Mouse (Mus musculus): ENCODE results near the gene Nebl.

The Nebl gene

DNA sequence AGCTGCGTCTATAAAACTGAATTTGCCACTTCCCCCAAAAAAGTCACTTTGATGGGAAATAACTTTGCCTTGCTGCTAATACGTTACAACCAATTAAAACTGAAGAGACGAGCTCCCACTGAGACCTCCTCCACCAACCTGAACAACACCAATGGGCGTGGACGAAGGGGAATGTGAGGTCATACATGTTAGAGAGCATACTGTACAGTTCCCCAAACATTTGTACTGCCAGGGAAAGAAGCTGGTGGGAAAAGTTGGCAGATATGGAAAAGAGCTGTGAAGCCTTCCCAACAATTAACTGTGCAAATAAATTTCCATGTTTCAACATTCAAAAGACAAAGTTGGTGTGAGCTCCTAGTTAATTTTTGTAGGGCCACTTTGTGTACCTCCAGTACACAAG, 25.3 kb downstream of the Nebl start:
- no peak for DNase-seq (ENCODE audit: extremely low spot score)

DNA sequence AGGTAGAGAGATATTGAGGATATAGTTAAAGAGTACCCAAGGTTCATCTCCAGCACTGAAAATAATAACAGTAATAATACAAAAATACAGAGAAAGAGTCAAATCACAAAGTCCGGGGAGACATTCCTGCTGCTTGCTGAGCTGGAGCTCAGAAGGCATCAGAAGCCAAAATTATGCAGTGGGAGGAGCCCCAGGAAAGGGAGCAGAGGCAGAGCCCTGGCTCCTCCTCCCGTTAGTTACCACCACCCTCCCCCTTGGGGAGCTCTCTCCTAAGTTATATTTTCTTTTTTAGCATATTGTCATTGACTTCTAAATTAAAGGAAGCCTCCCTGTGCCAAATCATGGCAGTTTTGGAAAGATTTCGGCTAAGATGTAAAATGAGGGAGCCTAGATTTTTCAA, 25.8 kb downstream of the Nebl start:
- no peak for DNase-seq (ENCODE audit: extremely low spot score)

DNA sequence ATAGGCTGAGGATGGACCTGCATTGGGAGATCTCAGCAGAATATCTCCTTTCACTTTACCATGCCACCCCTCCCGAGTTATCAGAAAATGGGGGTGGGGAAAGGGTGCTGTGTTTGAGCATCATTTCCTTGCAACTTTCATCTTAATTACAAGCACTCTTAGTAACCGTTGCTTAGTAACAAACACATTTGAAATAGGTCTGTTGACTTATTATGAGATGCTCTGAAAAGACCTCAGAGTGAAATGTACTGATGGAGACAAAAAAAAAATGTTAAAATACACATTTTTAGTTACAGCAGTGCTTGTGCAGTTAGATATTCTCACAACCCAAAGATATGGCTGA, 28.1 kb downstream of the Nebl start:
- DNase-seq (ENCODE audit: extremely low spot score), result no peak

DNA sequence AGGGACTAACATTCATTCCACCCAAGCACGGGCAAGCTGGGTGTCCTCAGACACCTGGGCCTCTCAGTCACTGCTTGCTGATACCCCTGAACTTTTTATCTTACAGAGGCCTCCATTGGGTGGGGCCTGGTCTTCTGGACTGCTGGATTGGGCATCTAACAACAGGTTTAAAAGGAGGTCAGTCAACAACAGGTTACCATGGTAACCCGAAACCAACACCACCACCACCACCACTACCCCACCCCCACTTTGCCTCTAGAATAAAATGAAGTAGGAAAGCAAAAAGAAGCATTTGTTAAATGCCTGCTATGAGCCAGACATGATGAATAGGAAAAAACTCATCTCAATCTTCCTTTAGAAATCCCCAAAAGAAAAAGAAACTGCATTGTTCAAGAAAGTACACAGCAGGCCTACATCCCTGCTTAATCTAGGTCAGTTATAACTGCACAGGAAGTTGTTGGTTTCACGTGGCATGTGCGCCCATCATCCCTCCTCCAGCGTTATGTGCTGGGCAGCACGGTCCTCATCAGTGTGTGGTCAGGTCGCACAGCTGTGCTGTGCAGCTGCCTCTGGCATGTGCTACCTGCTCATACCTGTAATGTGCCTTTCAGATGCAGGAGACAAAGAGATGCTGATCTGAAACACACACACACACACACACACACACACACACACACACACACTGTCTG, 28.6 kb downstream of the Nebl start:
- peak; percentile 17 for DNase-seq (ENCODE audit: extremely low spot score)

DNA sequence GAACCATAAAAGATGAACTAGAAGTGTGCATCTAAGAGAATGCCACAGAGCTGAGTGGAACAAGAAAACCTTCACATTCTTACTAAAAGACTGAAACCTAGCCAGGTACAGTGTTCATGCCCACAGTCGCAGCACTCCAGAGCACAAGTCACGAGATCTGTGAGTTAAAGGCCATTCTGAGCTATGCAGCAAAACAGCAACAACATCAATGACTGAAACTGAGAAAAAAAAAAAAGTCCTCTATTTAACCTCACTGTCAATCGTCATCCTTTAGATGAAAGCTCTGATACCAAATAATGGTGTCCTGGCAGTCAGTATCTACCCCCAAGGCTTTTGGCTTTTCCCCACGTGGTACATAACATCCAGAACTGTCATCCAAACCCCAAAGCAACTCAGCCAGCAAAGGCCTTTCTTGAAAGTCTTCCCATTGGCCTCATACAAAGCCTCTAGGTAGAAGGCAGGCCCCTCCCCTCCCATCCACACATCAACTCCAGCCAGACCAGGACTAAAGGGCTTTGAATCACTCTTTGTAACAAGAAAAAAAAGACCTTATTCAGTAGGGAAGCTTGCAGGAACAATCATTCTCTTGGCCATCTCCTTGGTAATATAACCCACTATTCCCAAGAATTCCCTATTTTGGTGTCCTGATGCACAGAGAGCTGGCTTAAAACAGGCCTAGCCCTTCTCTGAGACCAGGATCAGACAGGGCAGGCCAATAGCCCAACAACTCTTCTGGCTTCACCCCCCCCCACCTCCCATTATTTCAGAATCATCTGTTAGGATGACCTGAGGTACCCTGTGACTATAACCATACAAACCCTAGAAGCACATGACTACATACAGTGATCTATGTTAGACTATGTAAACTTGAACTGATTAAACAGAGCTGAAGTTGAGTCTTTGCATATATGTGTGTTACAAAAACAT, 32.8 kb downstream of the Nebl start:
- peak; percentile 32 for DNase-seq (ENCODE audit: extremely low spot score)

DNA sequence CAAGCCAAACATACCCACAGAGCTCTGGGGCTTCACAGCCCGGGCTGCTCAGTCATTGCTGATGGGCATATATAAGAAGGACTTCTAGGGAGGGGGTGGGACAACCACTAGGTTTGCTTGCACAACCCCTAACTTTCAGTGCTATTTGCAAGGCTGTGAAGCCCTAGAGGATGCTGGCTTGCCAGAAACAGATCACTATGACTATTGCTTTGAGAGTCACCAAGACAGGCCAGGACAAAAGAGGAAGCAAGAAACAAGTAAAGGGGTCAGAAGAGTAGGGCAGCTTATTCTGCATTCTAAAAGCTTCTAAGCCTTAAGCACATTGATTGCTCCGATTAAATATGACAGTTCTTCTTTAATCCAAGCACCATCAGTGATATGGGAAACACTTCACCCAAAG, 38.3 kb downstream of the Nebl start:
- no peak for DNase-seq (ENCODE audit: extremely low spot score)

DNA sequence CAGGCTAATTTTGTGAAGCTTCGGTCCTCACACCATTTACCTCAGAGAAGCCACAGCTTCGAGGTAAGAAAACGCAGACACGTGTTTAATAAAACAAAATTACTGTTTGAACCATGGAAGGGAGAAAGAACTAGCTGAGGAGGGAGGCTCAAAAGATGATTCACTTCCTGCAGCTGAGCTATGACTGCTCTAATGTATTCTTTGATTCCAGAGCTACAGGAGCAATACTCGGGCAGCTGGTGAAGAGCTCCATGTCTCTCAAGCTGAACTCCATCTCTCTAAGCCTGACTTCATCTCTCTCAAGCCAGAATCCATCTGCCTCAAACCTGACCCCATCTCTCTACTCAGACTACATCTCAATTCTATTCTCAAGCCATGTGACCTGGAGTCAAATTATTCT, 41.0 kb downstream of the Nebl start:
- DNase-seq (ENCODE audit: extremely low spot score), result no peak

DNA sequence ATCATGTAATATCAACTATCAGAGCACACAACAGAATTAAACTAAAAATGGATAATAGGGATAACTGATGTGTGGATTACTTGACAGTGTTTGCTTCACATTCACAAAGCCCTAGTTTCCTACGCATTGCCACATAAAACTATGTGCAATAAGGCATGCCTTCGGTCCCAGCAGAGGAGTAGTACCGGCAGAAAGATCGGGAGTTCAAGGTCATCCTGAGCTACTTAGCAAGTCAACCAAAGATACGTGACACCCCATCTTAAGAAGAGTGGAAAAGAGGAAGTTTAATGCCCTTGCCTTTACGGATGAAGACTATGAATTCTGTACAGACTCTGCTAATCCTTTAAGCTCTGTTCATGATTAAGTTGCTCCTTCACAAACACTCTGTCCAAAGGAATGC, 44.1 kb downstream of the Nebl start:
- DNase-seq (ENCODE audit: extremely low spot score), result no peak

DNA sequence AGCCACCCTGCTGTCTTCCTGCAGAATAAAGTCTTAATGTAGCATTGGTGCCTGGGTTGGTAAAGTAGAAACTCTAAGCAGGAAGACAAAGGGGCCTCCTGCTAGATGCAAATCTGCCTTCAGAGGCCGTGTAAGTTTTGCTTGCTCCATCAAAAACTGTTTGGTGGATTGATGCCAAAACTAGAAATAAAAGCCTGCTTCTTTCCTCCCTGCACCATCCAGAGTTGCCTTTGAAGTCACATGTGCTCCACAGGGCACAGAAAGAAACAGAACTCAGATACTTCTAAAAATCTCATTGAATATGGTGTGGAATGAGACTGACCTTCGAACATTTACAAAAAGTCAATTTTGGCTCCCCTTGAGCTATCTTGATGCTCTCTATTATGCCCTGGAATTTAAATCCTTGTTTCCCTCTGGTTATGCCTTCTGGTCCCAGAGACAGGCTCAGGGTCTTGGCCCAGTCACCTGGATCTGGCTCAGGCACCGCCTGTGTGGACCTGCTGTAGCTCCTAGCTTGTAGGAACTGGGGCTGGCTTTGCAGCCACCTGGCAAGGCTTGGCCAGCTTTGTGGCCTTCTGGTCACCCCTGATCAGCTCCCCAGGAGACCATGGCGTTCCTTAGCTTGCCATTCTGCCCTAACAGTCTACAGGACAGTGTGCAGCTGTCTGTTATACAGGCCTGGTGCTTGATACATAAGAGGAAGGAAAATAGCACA, 47.8 kb downstream of the Nebl start:
- DNase-seq (ENCODE audit: extremely low spot score), result no peak

DNA sequence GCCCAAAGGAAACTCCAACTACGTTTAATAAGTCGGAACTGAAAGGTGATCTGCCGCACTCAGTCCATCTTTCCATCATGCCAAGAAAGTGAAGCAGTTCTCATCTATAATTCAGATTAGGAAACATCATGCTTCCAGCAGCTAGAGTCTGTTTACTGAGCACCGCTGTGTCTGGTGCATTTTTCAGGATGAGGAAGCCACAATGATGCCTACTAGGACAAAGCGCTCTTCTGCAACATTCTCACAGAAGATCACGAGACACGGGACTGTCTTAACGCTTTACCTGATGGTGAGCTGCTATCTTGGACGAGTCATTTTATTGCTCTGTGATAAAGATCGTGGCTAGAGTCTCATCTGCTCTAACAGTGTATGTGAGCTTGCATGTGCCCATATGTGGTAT, 59.1 kb downstream of the Nebl start:
- no peak for DNase-seq (ENCODE audit: extremely low spot score)

DNA sequence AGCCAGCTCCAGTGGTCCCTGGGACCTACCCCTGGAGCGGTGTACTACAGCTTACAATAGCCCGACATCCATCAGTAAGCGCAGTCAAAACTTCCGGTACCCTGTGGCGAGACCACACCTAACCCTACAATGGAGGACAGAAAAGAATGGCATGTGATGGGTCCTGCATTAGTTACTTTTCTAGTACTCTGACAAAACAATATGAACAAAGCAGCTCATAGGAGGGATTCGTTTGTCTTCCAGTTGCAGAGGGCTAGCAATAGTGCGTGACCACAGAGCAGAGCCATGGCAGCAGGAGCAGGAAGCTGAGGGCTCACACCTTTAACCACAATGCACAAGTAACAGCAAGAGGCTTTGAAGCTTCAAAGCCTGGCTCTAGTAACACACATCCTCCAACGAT, 59.7 kb downstream of the Nebl start:
- DNase-seq (ENCODE audit: extremely low spot score), result no peak

DNA sequence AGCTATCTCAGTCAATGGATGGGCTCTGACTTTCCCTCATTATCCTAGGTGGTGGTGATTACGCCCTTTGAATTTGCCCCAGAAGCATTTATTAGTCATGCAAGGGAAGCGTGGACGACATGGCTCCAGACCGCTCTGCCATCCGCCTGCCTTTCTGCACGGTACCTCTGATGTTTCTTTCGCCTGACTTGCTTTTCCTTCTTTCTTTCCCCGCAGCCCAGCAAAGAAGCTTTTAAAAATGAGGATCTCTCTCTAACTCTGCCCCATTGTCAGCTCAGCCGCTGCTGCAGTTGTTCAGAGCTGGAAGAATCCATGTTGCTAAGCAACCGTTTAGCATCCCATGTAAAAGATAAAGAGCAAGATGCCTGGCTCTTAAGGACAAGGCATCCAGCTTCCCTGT, 61.3 kb downstream of the Nebl start:
- peak; percentile 55 for DNase-seq (ENCODE audit: extremely low spot score)

DNA sequence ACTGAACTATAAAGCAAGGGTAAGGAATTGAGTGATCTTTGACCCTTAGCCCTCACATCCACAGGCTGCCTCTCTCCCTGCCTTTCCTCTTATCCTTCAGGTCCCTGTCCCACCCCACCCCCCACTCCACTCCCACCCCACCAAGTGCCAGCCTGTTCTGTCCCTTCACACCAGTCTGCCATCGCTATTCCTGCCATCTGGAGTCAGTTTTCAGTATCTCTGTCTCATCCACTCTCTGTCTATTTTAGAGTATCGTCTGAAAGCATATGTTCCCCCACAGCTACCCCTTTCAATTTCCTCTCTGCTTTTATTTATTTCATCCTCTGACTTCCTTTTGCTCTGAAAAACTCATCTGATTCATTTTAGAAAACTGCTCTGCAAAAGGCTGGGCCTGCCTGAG, 62.3 kb downstream of the Nebl start:
- DNase-seq (ENCODE audit: extremely low spot score), result no peak

DNA sequence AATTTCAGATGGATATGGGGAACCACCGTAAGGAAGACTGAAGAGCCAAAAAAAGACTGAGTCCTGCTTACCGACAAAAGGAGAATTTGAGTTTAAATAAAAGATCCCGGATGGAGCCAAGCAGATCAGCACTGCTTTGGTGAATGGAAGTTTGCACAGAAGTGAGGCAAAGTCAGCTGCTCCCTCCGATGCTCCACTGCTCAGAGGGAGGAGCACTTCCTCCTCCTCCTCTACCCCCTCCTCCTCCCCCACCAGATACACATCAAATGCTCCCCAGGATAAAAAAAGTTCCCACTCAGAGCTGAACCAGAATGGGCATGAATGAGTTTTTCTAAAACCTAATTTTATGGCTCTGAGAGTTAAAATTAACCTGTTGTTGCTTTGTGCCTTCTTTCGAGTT, 73.1 kb downstream of the Nebl start:
- DNase-seq (ENCODE audit: extremely low spot score), result no peak

DNA sequence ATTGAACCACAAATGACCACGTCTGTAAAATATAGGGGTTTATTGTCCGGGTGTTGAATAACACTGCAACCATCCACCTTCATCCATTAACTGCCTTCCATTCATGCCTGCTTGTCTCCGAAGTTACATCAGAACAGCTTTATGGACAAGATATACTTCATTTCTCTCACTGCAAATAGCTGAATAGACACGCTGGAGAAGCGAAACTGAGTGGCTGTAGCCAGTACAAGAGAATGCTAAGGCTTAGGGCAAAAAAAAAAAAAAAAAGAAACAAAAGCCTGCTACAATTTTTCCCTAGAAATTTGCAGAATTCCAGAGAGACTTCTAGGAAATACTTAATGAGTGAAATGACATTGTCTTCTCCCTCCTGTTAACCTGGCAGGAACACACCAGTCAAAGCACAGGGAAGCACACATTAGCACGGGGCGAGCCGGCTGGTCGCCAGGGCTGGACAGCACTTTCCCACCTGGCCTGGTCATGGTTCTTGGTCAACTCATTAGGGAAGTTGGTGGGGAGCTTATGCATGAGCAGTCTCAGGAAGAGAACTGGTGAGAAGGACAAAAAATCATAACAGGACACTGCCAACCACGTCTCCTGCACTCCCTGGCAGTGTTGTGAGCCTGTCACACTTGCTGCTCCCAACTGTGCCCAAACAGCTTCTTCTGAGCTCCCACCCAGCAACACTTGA, 81.0 kb downstream of the Nebl start:
- DNase-seq (ENCODE audit: extremely low spot score), result no peak

DNA sequence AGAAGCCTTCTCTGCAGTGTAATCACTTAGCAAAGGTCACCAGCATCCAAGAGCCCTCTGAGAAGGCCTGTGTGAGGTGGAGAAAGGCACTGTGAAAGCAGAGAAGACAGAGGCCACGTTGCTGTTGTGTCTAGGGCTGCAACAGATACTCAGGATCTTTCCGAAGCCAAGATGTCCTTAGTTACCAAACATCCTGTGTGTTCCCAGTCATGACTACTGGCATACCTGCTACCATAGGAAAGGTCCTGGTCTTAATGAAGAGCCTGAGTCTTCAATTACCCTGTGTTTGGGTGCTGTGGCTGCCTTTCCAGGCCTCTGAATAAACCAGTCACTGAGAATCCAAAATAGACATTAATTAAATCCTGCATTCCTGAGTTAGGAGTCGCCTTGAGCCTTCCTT, 81.5 kb downstream of the Nebl start:
- DNase-seq (ENCODE audit: extremely low spot score), result no peak

DNA sequence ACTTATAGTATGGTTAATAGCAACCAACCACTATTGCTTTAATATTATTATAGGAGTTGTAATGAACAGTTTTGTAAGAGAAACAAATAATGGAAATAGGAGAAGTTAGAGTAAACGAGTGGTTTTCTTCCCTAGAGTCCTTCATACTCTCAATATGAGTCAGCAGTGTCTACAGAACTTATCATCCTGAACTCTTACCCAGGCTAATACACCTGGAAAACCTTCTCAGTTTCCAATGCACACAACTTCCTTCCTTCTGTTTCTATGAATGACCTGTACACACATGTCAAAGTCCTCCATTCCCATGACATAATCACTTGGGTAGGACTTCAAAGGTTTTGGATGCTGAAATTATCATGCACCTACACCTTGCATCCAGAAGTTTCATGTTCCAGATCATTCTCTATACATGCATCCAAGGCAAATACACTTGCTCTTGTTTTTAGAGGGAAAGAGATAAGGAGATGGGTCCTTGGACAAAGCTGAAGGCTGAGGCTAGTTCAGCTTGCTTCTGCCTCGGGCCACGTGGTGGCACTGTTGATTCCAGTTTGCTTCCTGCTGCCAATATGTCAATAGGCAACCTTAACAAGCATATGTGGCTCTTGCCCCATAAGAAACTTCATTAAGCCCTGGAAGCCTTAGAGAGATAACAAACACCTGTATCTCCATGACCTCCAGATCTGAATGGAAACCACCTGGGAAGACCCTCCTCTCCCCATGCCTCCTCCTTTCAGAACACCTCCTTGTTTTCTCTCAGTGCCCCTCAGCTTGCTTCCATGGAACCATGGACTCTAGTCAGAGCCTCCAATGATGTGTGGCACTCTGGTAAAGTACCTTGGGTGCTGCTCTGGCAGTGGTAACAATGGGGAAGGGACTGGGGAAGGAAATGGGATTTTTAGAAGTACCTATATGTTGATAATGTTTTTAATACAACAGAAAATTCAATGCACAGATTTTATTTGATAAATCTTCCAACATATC, 86.7 kb downstream of the Nebl start:
- peak; percentile 63 for DNase-seq (ENCODE audit: extremely low spot score)

DNA sequence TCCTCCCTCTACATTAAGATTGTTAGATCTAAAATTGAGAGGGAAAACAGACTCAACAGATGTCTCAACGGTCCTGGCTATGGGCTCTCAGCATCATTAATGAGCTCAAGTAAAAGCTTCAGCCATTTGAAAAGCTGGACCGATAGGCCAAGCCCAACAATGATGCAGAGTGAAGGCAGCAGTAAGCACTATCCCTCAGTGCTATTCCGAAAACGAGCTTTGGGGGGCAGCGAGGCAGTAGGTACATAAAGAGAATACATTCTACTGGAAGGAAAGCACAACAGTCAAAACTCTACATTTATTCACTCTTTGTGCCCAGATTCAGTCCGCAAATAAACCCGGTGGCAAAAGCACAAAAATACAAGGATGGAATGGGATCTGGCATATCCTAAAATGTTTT, 87.4 kb downstream of the Nebl start:
- DNase-seq (ENCODE audit: extremely low spot score), result no peak

DNA sequence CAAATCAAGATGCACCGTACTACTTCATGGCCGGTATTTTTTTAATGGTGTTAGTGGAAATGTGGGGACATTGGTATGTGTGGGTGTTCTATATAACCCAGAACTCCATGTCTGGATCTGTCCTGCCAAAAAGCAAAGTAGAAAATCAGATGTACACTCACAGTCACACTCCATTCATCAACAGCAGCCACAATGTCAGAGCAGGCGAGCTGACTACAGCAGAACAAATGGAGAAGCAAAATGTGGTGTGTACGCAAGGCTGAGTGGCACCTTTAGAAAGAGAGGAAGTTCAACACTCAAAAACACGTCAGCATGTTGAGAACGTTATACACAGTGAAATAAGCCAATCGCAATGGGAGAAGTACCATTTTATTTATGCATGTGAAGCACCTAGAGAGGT, 88.5 kb downstream of the Nebl start:
- no peak for DNase-seq (ENCODE audit: extremely low spot score)

DNA sequence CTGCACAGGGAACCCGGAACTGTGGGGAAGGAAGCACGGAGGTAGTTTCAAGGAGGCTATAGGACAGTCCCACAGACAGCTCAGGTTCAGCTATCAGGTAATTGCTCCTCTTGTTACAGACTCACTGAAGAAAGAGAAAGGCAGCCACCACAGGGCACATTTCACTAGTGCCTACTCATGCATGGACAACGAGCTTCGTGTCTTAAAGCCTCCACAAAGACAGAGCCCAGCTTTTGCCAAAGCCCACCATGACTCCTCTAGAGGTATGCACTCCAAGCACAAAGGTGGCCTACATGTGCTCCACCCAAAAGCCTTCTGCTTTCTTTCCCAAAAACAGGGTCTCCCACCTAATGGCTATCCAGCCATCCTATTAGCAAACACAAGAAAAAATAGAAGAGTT, 90.4 kb downstream of the Nebl start:
- no peak for DNase-seq (ENCODE audit: extremely low spot score)

DNA sequence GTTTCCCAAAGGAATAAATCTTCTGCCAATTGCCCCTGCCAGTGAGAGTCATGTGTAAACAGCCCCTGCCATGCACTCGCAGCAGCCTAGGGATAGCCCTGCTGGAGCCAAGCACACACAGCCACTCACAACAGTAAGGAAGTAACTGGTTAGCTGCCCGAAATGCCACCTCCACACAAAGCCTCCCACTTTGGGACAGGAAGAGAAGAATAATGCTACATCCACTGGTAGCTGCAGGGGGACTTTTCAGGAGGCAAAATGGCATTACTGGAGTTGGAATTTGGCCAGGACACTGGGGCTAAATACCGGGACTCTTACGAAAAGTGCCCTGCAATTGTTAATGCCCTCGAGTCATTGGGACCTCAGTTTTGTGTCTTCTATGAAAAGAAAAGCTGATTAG, 92.6 kb downstream of the Nebl start:
- DNase-seq (ENCODE audit: extremely low spot score), result no peak
